Mouse (Mus musculus) embryonic facial prominence, embryonic 11.5 days (tissue): ENCODE data around the gene Dlx4. TPM values are rescaled to one million over a fixed set of nuclear protein-coding genes. Genes with fewer than 3 reads are reported as not detected.

ENCODE experiments used
- ATAC-seq: fragments of 200-750 bp; cut with Nextera tagmentation; replicated peaks from 2 replicates; pipeline ENCODE4 v1.8.0; 2017; ENCODE audit warnings: low read depth; ENCODE audit not compliant: insufficient number of reproducible peaks, low FRiP score, low TSS enrichment
- DNase-seq: peaks from one replicate; pipeline ENCODE4 v3.0.0-alpha.2; 2015; ENCODE audit warnings: low spot score
- H3K27ac ChIP-seq: fragments of 300-500 bp; sonication (generic); replicated peaks from 2 replicates; pipeline ENCODE4 v1.5.1; 2014; ENCODE audit warnings: mild to moderate bottlenecking, low read depth, low read length, control low read depth
- H3K27me3 ChIP-seq: fragments of 300-500 bp; sonication (generic); 2 replicates; pipeline ENCODE4 v1.6.1; 2014; ENCODE audit warnings: mild to moderate bottlenecking, low read length, moderate library complexity, mixed read lengths; ENCODE audit not compliant: control insufficient read depth, insufficient read depth
- H3K36me3 ChIP-seq: fragments of 300-500 bp; sonication (generic); replicated peaks from 2 replicates; pipeline ENCODE4 v1.6.1; 2014; ENCODE audit warnings: low read depth, mild to moderate bottlenecking, low read length, moderate library complexity, mixed read lengths; ENCODE audit not compliant: control insufficient read depth, insufficient read depth
- H3K4me1 ChIP-seq: fragments of 300-500 bp; sonication (generic); 2 replicates; pipeline ENCODE4 v1.6.1; 2014; ENCODE audit warnings: low read length, mixed read lengths; ENCODE audit not compliant: control insufficient read depth, insufficient read depth
- H3K4me2 ChIP-seq: fragments of 300-500 bp; sonication (generic); 2 replicates; pipeline ENCODE4 v1.6.1; 2014; ENCODE audit warnings: low read depth, mild to moderate bottlenecking, control low read depth, low read length, moderate library complexity
- H3K4me3 ChIP-seq: fragments of 300-500 bp; sonication (generic); 2 replicates; pipeline ENCODE4 v1.5.1; 2014; ENCODE audit warnings: low read depth, low read length, control low read depth
- H3K9ac ChIP-seq: fragments of 300-500 bp; sonication (generic); replicated peaks from 2 replicates; pipeline ENCODE4 v1.6.1; 2014; ENCODE audit warnings: mild to moderate bottlenecking, control low read depth, low read length
- H3K9me3 ChIP-seq: fragments of 300-500 bp; sonication (generic); replicated peaks from 2 replicates; pipeline ENCODE4 v1.6.1; 2016; ENCODE audit warnings: mild to moderate bottlenecking, low read length, inconsistent platforms, mixed read lengths; ENCODE audit not compliant: control insufficient read depth
- WGBS: fragments of 180-500 bp; shearing (Covaris S2); extraction: QIAGEN DNeasy Blood & Tissue Kit; methylation state at CpG from one replicate; pipeline ENCODE4 v1.1.7; 2014; 5-methylcytosine and 5-hydroxymethylcytosine counted together
- polyA plus RNA-seq: library from polyadenylated mRNA; unstranded; fragments of >200 nt; fragmentation: Nextera tagmentation; extraction: Ambion mirVana; gene quantifications from 2 replicates; pipeline ENCODE4 v1.2.1, GENCODE M21; 2014

Gene Dlx4
- polyA plus RNA-seq, 1 experiment from 2014 or later: 3.0 TPM

DNA sequence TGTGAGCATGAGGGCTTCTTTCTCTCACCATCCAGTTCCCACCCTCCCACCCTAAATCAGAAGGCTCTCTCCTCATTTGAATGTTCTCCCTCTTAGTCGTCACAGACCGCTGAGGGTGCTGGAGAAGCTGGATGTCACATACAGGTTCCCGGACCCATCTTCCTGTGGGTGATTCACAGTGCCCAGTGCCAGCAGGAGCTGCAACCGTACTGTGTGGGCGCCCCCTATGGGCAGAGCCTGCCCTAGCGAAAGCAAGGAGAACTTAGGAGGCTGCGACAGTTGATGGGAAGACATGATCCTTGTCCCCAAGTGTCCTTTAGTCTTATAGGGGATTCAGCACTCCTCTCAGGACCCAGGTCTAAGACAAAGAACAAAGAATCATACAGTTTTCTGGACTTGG, 14.6 kb upstream of the Dlx4 start:
- Histone ChIP-seq H3K9me3 (no peaks in the 10 kb centered on the region), H3K36me3 (no peaks in the 10 kb centered on the region), H3K27ac (no peak overlapping the region), H3K4me3 (no peak overlapping the region), H3K4me1 (no peaks in the 10 kb centered on the region), H3K27me3 (no peaks in the 10 kb centered on the region), H3K9ac (no peak overlapping the region), H3K4me2 (no peak overlapping the region)
- no peak for DNase-seq
- ATAC-seq: no peak
- 48% methylated on average over 7 of the region's 7 CpGs for WGBS

DNA sequence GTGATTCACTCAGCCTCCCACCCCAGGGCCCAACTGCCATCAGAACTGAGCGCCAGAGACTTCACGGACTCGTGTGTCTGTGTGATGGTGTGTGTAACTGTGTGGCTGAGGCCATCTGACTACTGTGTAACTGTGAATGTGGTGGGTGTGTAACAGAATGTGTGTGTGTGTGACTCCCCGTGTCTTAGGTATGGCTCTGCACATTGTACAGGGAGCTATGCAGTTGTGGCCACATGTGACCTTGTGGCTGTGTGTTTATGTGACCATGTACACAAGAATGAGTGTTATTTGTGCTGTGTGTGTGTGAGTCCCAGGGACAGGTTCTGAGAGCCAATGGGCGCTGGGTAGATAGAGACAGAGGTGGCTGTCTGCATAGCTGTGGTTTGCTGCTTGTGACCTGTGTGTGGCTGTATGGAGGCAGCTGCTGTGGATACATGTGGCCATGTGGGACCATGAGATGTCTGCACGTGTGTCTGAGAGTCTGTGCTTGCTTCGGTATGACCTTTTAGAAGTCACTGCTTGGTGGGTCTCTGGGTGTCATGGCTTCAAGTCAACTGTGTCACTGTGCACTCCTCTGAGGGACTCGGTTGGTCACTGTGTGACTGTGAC, 13.8 kb upstream of the Dlx4 start:
- H3K36me3 ChIP-seq: no peaks in the 10 kb centered on the region
- no peak overlapping the region for H3K4me2 ChIP-seq
- no peaks in the 10 kb centered on the region for H3K27me3 ChIP-seq
- H3K9ac ChIP-seq: no peak overlapping the region
- ATAC-seq (no peak), DNase-seq (no peak)
- no peaks in the 10 kb centered on the region for H3K9me3 ChIP-seq
- 87% methylated on average over 8 of the region's 8 CpGs for WGBS
- no peak overlapping the region for H3K27ac ChIP-seq
- H3K4me3 ChIP-seq: no peak overlapping the region
- H3K4me1 ChIP-seq: no peaks in the 10 kb centered on the region

DNA sequence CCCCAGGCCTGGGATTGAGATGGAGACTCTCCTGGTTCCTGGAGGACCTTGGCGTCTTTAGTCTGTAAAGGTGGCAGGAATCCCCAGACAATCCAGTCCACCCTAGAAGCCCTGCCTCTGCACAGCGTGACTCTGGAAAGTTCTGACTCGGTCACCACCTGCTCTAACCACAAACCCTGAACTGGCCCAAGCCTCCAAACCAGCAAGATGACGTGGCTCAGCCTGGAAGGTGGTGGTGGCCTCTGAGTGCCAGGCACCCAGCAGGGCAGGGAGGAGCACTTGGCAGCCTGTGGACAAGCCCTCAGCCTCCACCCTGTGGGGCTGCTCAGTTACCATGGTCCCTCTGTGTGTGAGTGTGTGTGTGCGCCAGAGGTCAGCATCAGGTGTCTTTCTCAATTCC, 11.8 kb upstream of the Dlx4 start:
- Histone ChIP-seq H3K9ac (no peak overlapping the region), H3K27me3 (no peaks in the 10 kb centered on the region), H3K4me1 (no peaks in the 10 kb centered on the region), H3K27ac (no peak overlapping the region), H3K9me3 (no peaks in the 10 kb centered on the region), H3K4me2 (no peak overlapping the region), H3K36me3 (no peaks in the 10 kb centered on the region), H3K4me3 (no peak overlapping the region)
- WGBS: 79% methylated on average over 5 of the region's 5 CpGs
- ATAC-seq (no peak), DNase-seq (no peak)

DNA sequence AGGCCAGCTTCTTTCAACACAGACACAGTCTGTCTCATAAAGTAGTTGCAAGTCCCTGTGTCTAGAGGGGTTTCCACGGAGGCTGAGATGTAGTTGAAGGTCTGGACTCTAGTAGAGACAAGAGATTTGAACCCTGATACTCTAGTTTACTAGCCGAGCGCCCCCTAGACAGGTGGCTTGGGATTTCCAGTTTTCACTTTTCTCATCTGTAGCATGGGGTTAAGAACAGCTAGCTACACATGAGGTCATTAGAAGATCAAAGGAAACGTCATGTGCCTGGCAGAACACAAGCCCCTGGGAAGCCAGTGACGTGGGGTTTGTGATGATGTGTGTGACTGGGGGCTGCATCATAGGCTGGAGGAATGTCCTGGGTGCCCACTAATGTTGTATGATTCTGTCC, 11.3 kb upstream of the Dlx4 start:
- DNase-seq: no peak
- H3K4me1 ChIP-seq: no peaks in the 10 kb centered on the region
- no peaks in the 10 kb centered on the region for H3K36me3 ChIP-seq
- no peaks in the 10 kb centered on the region for H3K27me3 ChIP-seq
- H3K27ac ChIP-seq: no peak overlapping the region
- no peak overlapping the region for H3K4me3 ChIP-seq
- H3K9ac ChIP-seq: no peak overlapping the region
- ATAC-seq: no peak
- no peak overlapping the region for H3K4me2 ChIP-seq
- 61% methylated on average over 5 of the region's 5 CpGs for WGBS
- no peaks in the 10 kb centered on the region for H3K9me3 ChIP-seq

DNA sequence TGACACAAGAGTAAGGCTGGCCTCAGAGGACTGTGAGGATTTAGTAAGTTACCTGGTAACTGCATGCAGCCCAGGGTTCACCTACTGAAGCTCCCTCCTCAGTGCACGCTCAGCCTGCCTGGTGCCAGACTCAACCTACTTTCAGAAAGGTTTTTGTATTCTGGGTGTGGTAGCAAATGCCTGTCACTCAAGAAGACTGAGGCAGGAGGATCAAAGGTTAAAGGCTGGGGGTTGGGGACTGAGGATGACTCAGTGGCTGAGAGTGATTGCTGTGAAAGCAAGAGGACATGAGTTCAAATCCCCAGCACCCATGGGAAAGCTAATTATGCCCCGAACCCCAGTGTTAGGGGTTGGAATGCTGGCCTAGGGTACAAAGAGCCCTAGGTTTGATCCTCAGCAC, 9.4 kb upstream of the Dlx4 start:
- no peak overlapping the region for H3K4me3 ChIP-seq
- WGBS: 75% methylated on average over 2 of the region's 2 CpGs
- H3K9ac ChIP-seq: no peak overlapping the region
- H3K27me3 ChIP-seq: peaks cover 10% of the 10 kb centered on the region
- H3K36me3 ChIP-seq: no peaks in the 10 kb centered on the region
- no peak overlapping the region for H3K4me2 ChIP-seq
- no peaks in the 10 kb centered on the region for H3K9me3 ChIP-seq
- DNase-seq (no peak), ATAC-seq (no peak)
- H3K27ac ChIP-seq: no peak overlapping the region
- no peaks in the 10 kb centered on the region for H3K4me1 ChIP-seq

DNA sequence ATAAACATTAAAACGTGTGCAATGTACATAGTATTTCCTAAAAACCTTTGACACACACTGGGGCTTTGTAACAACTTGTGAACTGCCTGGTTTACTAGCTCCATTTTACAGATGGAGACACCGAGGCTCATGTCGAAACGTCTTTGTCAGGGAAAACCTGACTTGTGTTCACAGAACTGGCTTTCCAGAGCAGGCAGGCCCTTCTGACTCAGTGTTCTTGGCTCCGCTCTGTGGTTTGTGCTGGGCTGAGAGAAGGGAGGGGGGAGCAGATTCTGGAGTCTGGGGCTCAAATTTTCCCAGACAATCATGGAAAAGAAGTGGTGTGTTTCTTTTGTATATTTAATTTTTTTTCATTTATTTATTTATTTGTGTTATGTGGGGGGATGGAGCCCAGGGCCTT, 7.6 kb upstream of the Dlx4 start:
- Histone ChIP-seq H3K9me3 (no peaks in the 10 kb centered on the region), H3K4me2 (no peak overlapping the region), H3K36me3 (no peaks in the 10 kb centered on the region), H3K27ac (no peak overlapping the region), H3K4me3 (no peak overlapping the region), H3K4me1 (no peaks in the 10 kb centered on the region), H3K27me3 (peaks cover 19% of the 10 kb centered on the region), H3K9ac (no peak overlapping the region)
- ATAC-seq (no peak), DNase-seq (no peak)
- 72% methylated on average over 5 of the region's 5 CpGs for WGBS

DNA sequence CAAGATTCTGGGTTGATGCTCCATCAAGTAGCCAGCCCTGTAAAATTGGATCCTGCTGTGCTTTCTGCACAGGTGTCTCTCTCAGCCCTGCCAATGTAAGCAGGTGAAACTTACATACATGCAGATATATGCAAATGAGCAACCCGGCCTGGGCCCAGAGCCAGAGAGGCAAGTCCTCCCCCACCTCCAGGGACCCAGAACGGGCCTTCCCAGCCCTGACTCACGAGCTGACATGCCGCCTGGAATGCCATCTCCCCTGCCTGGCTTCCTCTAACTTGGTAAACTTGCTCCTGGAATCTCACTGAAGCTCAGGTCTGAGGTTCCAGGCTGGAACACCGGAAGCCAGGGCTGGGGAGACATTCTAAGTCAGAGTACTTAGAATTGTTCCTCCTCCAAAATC, 7.1 kb upstream of the Dlx4 start:
- Histone ChIP-seq H3K4me2 (no peak overlapping the region), H3K27ac (no peak overlapping the region), H3K36me3 (no peaks in the 10 kb centered on the region), H3K4me1 (no peaks in the 10 kb centered on the region), H3K9ac (no peak overlapping the region), H3K27me3 (peaks cover 25% of the 10 kb centered on the region), H3K4me3 (no peak overlapping the region), H3K9me3 (no peaks in the 10 kb centered on the region)
- no peak for ATAC-seq
- 37% methylated on average over 5 of the region's 5 CpGs for WGBS
- DNase-seq: no peak

DNA sequence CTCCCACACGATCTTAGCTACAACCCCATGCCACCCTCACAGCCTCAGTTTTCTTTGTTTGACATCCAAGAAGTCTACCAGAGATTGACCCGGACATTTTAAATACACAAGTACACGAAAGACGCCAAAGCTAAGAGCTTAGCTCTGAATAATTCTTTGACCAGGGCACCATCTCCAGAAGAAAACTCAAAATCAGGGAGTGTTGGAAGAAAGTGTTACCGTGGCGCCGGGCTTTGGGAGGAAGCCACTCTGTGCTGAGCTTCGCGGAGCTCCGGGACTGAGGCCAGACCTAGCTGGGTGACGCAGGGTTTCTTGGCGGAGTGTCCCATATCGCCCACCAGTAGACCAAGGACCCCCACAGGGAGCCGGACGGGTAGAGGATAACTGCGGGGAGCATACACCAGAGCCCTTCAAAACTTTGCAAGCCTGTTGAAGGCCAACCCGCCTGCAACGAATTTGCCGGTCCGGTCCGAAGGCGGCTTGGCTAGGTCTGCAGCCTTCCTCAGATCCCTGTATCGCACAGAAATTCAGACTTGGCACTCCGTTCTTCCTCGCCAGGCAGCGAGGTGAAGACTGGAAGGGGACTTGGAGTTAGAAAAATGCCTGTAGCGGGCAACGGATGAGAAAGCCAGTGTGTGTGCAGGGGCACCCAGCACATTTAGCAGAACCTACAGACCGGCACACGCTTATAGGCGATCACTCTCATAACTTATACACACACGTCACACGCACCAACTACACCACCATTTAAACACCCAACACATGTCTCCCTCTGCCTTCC, 4.4 kb upstream of the Dlx4 start:
- DNase-seq (peak; percentile 30), ATAC-seq (no peak)
- no peak overlapping the region for H3K4me3 ChIP-seq
- no peaks in the 10 kb centered on the region for H3K9me3 ChIP-seq
- H3K4me1 ChIP-seq: peaks cover 8% of the 10 kb centered on the region
- H3K27ac ChIP-seq: no peak overlapping the region
- WGBS: 3% methylated on average over 33 of the region's 33 CpGs
- no peaks in the 10 kb centered on the region for H3K36me3 ChIP-seq
- H3K9ac ChIP-seq: peak overlapping the region; percentile 28; the same call in 1 of the 2 replicates
- peaks cover 47% of the 10 kb centered on the region for H3K27me3 ChIP-seq
- H3K4me2 ChIP-seq: peak overlapping the region; percentile 17; the same call in 1 of the 2 replicates
